Mouse (Mus musculus) macrophage (primary cell): ENCODE results near the gene 2210408I21Rik. TPM values are rescaled to one million over a fixed set of nuclear protein-coding genes. Genes with fewer than 3 reads are reported as not detected.

Source experiments
- H3K27ac ChIP-seq: fragments of 350-480 bp; formaldehyde crosslinking; 2 replicates; pipeline ENCODE4 v1.9.0; 2021
- H3K36me3 ChIP-seq: fragments of 350-480 bp; formaldehyde crosslinking; 2 replicates; pipeline ENCODE4 v1.9.0; 2021; ENCODE audit errors: inconsistent target
- H3K4me3 ChIP-seq: fragments of 350-480 bp; formaldehyde crosslinking; 2 replicates; pipeline ENCODE4 v1.9.0; 2021; ENCODE audit errors: inconsistent target
- H3K79me2 ChIP-seq: fragments of 350-480 bp; formaldehyde crosslinking; 2 replicates; pipeline ENCODE4 v1.9.0; 2021; ENCODE audit errors: inconsistent target
- WGBS: methylation state at CpG from one replicate; pipeline ENCODE4 v1.1.7; 2026; ENCODE audit warnings: inconsistent platforms; ENCODE audit not compliant: missing documents; 5-methylcytosine and 5-hydroxymethylcytosine counted together
- polyA plus RNA-seq: library from polyadenylated mRNA; stranded (reverse); fragments of 250-400 nt; gene quantifications from 3 replicates; pipeline ENCODE4 v1.2.4, GENCODE M21; 2018; ENCODE audit warnings: inconsistent platforms

The 2210408I21Rik gene
- polyA plus RNA-seq, 1 experiment from 2014 or later = 2.0 TPM

DNA sequence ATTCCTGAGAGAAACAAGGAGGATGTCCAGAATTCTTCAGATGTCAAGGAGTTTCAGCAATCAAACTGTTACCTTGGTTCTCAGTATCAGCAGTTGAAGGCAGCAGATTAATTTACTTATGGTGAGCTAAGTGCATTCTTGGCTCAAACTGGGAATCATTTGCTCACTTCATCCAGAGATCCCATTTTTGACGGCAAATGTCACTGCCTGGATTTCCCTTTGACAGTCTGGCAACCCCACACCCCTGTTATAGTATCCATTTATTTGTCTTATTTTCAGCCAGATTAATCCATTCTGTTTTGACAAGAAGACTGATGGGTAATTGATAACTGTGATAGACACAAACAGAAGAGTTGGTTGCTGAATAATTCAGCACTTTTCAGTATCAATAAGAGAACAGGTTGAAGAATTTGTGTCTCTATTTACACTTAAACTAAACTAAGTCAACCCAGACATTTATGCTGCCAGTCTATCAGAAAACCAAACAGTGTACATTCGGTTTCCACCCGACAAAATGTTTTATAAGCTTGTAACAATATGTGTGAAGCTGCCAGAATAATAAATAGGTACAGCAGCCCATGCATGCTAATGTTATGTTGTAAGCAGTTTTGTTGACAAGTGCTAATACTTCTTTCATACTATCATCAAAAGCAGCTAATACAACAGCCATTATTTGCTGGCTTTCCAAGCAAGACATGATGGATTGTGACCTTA lies 354.8 kb downstream of the 2210408I21Rik start:
- Histone ChIP-seq H3K27ac (no peak overlapping the region), H3K79me2 (no peaks in the 10 kb centered on the region), H3K4me3 (no peak overlapping the region), H3K36me3 (no peaks in the 10 kb centered on the region)
- WGBS = 90% methylated on average over 3 of the region's 3 CpGs

- H3K4me3 ChIP-seq = no peak overlapping the region
- H3K36me3 ChIP-seq = no peaks in the 10 kb centered on the region
- H3K27ac ChIP-seq = no peak overlapping the region
- H3K79me2 ChIP-seq = no peaks in the 10 kb centered on the region
- WGBS = 100% methylated on average over 1 of the region's 1 CpGs
Observed at GRCm38 (mm10) chr13:77514046-77514445, 378.7 kb downstream of the 2210408I21Rik start.

DNA sequence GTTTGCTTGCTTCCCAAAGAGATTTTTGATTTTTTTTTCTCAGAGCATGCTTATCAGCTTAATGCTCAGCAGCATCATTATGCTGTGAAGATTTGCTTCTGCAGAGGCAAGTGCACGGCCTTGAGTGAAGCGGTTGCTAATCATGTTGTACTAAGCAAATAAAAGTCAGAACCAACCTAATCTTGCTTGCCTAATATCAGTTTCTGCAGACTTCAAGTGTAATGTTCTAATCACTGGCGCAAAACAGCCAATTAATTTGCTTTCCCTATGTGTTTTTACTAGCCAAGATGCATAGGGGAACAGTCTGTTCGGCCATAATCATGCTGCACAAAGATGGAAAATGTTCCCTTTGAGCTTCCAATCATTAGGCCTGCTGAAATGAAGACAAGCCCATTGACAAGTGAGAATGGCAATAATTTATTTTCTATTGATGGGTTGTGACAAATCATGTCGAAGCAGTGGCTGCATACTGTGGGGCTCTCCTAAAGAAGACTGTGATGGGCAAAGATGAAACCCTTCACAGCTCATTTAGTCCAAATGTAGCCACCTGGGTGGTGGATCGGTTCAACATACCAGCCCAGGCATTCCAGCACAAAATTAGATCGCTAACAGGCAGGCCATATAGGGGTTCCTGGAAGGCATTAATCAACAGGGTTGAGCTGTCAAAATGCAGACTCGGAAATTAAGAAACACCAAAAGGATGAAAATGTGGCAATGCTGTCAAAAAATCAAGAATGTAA lies 393.8 kb downstream of the 2210408I21Rik start:
- H3K27ac ChIP-seq = no peak overlapping the region
- WGBS = 77% methylated on average over 8 of the region's 8 CpGs
- H3K36me3 ChIP-seq = no peaks in the 10 kb centered on the region
- H3K4me3 ChIP-seq = no peak overlapping the region
- no peaks in the 10 kb centered on the region for H3K79me2 ChIP-seq

- no peak overlapping the region for H3K27ac ChIP-seq
- no peak overlapping the region for H3K4me3 ChIP-seq
- no peaks in the 10 kb centered on the region for H3K36me3 ChIP-seq
- H3K79me2 ChIP-seq = no peaks in the 10 kb centered on the region
Observed at GRCm38 (mm10) chr13:77529760-77530159, 394.4 kb downstream of the 2210408I21Rik start.

GRCm38 (mm10) chr13:77537466-77537865 lies 402.1 kb downstream of the 2210408I21Rik start:
- WGBS = 100% methylated on average over 2 of the region's 4 CpGs
- no peaks in the 10 kb centered on the region for H3K79me2 ChIP-seq
- no peak overlapping the region for H3K4me3 ChIP-seq
- H3K27ac ChIP-seq = no peak overlapping the region
- no peaks in the 10 kb centered on the region for H3K36me3 ChIP-seq

DNA sequence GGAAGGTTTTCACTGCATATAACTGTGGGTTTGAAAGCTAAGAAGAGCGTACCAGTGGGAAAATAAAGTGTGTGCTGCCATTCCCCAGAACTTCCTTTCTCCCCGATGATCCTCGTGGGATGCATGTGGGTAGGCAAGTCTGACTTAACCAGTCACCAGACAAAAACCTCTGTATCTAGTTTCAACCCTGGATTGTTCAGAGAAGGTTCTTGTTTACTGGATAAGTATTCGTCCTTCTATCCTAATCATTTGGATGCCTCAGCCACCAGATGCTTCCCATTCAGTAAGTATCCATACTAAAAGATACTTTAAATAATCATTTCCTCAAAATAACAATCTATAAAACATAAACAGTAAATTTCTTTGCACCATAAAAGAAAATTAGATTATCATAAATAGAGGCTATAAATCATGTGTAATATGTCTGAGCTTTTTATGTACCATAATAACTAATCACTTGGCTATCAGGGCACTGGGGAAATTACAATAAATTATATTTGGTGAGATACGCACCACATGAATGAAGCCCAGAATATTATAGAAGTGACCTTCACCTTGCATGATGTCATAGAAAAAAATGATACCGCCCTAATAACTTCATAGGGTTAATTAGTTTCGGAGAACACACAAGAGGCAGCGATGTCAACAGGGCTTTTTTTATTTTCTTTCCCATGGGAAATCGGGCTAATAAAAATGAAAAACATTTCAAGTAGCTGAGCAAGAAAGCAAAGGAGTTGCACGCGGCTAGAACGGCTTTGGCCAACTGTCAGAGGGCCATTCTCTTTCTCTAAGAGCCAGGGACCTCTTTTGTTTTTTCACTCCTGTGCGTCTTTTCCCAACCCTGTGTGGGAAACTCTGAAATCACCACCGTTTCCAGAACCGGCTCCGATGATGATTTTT lies 412.4 kb downstream of the 2210408I21Rik start:
- no peak overlapping the region for H3K4me3 ChIP-seq
- 70% methylated on average over 16 of the region's 16 CpGs for WGBS
- no peak overlapping the region for H3K27ac ChIP-seq

DNA sequence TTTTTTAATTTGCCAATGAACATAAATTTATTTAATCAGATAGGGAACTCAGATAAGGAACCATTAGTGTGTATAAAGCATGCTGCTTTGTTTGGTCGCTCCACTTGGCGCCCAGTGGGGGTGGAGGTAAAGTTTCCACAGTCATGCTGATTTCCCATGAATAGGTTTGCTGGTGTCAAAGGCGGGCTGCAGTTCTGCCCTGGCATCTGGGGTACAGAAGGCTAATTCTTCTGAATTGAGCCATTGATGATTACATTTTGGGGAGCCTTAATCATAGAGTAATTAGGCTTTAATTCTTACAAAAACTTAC lies 413.0 kb downstream of the 2210408I21Rik start:
- no peak overlapping the region for H3K4me3 ChIP-seq
- H3K79me2 ChIP-seq = no peaks in the 10 kb centered on the region
- H3K27ac ChIP-seq = no peak overlapping the region
- no peaks in the 10 kb centered on the region for H3K36me3 ChIP-seq
- WGBS = 30% methylated on average over 3 of the region's 3 CpGs

More for the DNA sequence above, 412.4 kb downstream of the 2210408I21Rik start:
- H3K36me3 ChIP-seq = no peaks in the 10 kb centered on the region
- no peaks in the 10 kb centered on the region for H3K79me2 ChIP-seq

DNA sequence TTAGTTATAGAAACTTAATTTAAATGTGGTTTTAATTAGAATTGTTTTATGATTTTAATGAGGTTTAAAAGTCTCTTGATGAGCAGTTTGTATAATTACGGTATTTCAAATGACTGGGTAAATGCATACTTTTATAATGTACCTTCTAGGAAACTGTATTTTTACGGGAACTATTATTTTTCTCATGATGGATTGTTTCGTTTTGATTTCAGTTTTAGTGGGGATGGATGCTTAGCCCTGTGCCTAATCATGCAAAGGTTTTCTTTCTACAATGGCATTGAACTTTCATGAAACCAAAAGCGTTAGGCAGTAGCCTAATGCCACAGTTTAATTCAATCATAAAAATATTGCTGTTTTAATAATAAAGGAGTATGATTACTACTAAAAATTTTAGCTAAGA lies 413.4 kb downstream of the 2210408I21Rik start:
- H3K36me3 ChIP-seq = no peaks in the 10 kb centered on the region
- 84% methylated on average over 4 of the region's 4 CpGs for WGBS
- H3K79me2 ChIP-seq = no peaks in the 10 kb centered on the region
- no peak overlapping the region for H3K27ac ChIP-seq
- H3K4me3 ChIP-seq = no peak overlapping the region

GRCm38 (mm10) chr13:77594011-77594410 lies 458.7 kb downstream of the 2210408I21Rik start:
- no peaks in the 10 kb centered on the region for H3K36me3 ChIP-seq
- 84% methylated on average over 4 of the region's 4 CpGs for WGBS
- no peak overlapping the region for H3K27ac ChIP-seq
- no peak overlapping the region for H3K4me3 ChIP-seq
- H3K79me2 ChIP-seq = no peaks in the 10 kb centered on the region

GRCm38 (mm10) chr13:77615346-77615745 lies 480.0 kb downstream of the 2210408I21Rik start:
- Histone ChIP-seq H3K36me3 (no peaks in the 10 kb centered on the region), H3K4me3 (no peak overlapping the region), H3K79me2 (no peaks in the 10 kb centered on the region), H3K27ac (no peak overlapping the region)
- 78% methylated on average over 2 of the region's 2 CpGs for WGBS

Other genes with a start within 250 kb of the 2210408I21Rik start
- gene Slf1, start 67 bp upstream of the 2210408I21Rik start, polyA plus RNA-seq = 3.3 to 10.0 TPM (median 3.7 TPM) in 3 replicates